Comparison of ENCODE assay signal across 8 mouse cellular contexts in the genomic region with DNA sequence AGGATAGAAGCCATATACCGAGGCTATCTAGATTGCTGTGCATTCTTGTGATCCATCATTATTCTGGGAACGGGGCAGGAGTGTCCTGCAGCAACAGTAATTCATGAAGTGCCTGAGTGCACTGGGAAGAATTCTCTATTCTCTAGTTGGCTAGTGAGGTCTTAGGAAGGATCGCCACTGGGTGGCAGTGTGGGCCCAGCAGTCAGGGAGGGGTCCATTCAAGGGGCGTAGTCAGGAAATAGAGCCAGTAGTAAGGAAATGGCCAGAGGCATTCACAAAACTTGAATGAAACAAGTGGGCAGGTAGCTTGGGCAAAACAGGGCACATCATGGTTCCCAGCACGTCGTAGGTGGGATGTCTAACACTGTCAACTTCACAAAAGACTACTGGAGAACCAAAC. TPM values are rescaled to one million over a fixed set of nuclear protein-coding genes. Genes with fewer than 3 reads are reported as not detected.
A peak's percentile ranks its signal among the peaks of the same experiment; 100 is the strongest.
DNase-seq lines count a peak whose midpoint lies in the region; ATAC-seq and TF ChIP-seq lines count a peak whose summit lies in the region.

No protein-coding gene starts in this region.

- DNase-seq in layer of hippocampus, adult 11-12 months (ENCODE audit: low spot score) = peak; percentile 73
- no peak for DNase-seq in layer of hippocampus, adult 9-11 months
- DNase-seq in adrenal gland, adult 18-20 months (ENCODE audit: low spot score in 2 of 2) = peak; percentile 81 to 85
- peak; percentile 56 for DNase-seq in embryo, embryonic 11.5 days (ENCODE audit: low read depth, low spot score)
- DNase-seq in kidney, adult 9 months = peak; percentile 85
- peak in 2 of 3 experiments; percentile 36 to 70 for DNase-seq in liver, embryonic 14.5 days (ENCODE audit: low read depth in 3 of 3, low spot score in 3 of 3)
- DNase-seq in right cerebral cortex, adult 18-20 months = peak; percentile 57
- DNase-seq in urinary bladder, postnatal 14 days (ENCODE audit: low spot score) = peak; percentile 89

- peaks cover 3% of the 10 kb centered on the region; the same call in 1 of the 2 replicates for H3K27me3 ChIP-seq in liver, embryonic 14.5 days (ENCODE audit: control insufficient read depth, insufficient read depth, low read length)

- TF ChIP-seq EP300 in liver, embryonic 14.5 days (IDR thresholded peaks at IDR 0.05; ENCODE audit: low read depth) = no peak

- peak; percentile 93 for TF ChIP-seq CTCF in liver, embryonic 14.5 days (IDR thresholded peaks at IDR 0.05; ENCODE audit: low read depth)

- no peak overlapping the region for H3K9ac ChIP-seq in liver, embryonic 14.5 days (replicated peaks)

- H3K36me3 ChIP-seq in liver, embryonic 14.5 days (replicated peaks; ENCODE audit: control insufficient read depth, insufficient read depth, low read depth) = no peaks in the 10 kb centered on the region

- no peak overlapping the region for H3K4me2 ChIP-seq in liver, embryonic 14.5 days (ENCODE audit: low read depth)

- no peak overlapping the region for H3K27ac ChIP-seq in liver, embryonic 14.5 days

- no peak for ATAC-seq in liver, embryonic 14.5 days (ENCODE audit: insufficient read depth)

- H3K9me3 ChIP-seq in liver, embryonic 14.5 days (ENCODE audit: control insufficient read depth, low read length) = no peaks in the 10 kb centered on the region

- WGBS in liver, embryonic 14.5 days (ENCODE audit: insufficient replicate concordance) = 4% methylated on average over 6 of the region's 6 CpGs

- H3K4me1 ChIP-seq in liver, embryonic 14.5 days (replicated peaks; ENCODE audit: control insufficient read depth in 2 of 2, insufficient read depth in 2 of 2, low read length in 1 of 2) = peaks cover 28 to 44% of the 10 kb centered on the region in 2 experiments

- H3K4me3 ChIP-seq in liver, embryonic 14.5 days (ENCODE audit: insufficient read depth in 1 of 2, low read depth in 2 of 2, low read length in 2 of 2) = no peak overlapping the region

RNA-seq across cellular contexts. Expression of gene Cish, which starts 1.6 kb away (rescaled TPM):
- total RNA-seq in adrenal gland, adult 18-20 months (2021) = 1 to 10 TPM; 7.9 to 9.9 TPM
- 2.8 and 3.3 TPM in 2 replicates for polyA plus RNA-seq in liver, embryonic 14.5 days (2012; rRNA removed)
- 4.9 and 6.0 TPM in 2 replicates for polyA plus RNA-seq in liver, embryonic 14.5 days (2014; fragmentation: Nextera tagmentation; extraction: Ambion mirVana)

RNA-seq across cellular contexts. Expression of gene Mapkapk3, which starts 4.6 kb away (rescaled TPM):
- 10 to 100 TPM; 42.8 to 55.6 TPM for total RNA-seq in adrenal gland, adult 18-20 months (2021)
- polyA plus RNA-seq in liver, embryonic 14.5 days (2012; rRNA removed) = 5.1 and 6.2 TPM in 2 replicates
- 7.3 and 8.0 TPM in 2 replicates for polyA plus RNA-seq in liver, embryonic 14.5 days (2014; fragmentation: Nextera tagmentation; extraction: Ambion mirVana)

RNA-seq across cellular contexts. Expression of gene Hemk1, which starts 43.9 kb away (rescaled TPM):
- total RNA-seq in adrenal gland, adult 18-20 months (2021) = 10 to 100 TPM; 12.9 to 17.4 TPM
- polyA plus RNA-seq in liver, embryonic 14.5 days (2012; rRNA removed) = 3.1 and 3.3 TPM in 2 replicates
- 2.2 and 3.5 TPM in 2 replicates for polyA plus RNA-seq in liver, embryonic 14.5 days (2014; fragmentation: Nextera tagmentation; extraction: Ambion mirVana)

RNA-seq across cellular contexts. Expression of gene 6430571L13Rik, which starts 46.2 kb away (rescaled TPM):
- total RNA-seq in adrenal gland, adult 18-20 months (2021) = 1 to 10 TPM in 1 of 2 experiments, under 1 TPM in 1; 0.30 to 1.3 TPM
- polyA plus RNA-seq in liver, embryonic 14.5 days (2012; rRNA removed) = 0.05 and 0.07 TPM in 2 replicates
- polyA plus RNA-seq in liver, embryonic 14.5 days (2014; fragmentation: Nextera tagmentation; extraction: Ambion mirVana) = 0.20 TPM in 1 of 2 replicates, not detected in the other
